Mouse (Mus musculus) fibroblast of lung, adult 2 months (primary cell): ENCODE measurements around the gene Gm7978.
"Not testable (repeated sequence)": the region's sequence is repeated elsewhere in the genome, so short reads cannot be mapped to it uniquely, and the experiment has no call there.

Source experiments
- DNase-seq: peaks from one replicate; pipeline ENCODE4 v3.0.0-alpha.2; 2011; ENCODE audit warnings: low read depth

Gene Gm7978

GRCm38 (mm10) chr5:95736073-95736472 is at the start of gene Gm7978:
Gm7978 (minus strand) TSS chr5:95736173.
- not testable (repeated sequence) for DNase-seq

GRCm38 (mm10) chr5:95775690-95776089 is 39.7 kb upstream of the Gm7978 start, which contains the start of gene E330014E10Rik:
E330014E10Rik (plus strand) TSS chr5:95775990.
- DNase-seq = not testable (repeated sequence)

GRCm38 (mm10) chr5:95741714-95742113 is 5.7 kb upstream of the Gm7978 start, which contains the start of gene Gm7982:
Gm7982 (plus strand) TSS chr5:95742014.
- not testable (repeated sequence) for DNase-seq
